Mouse (Mus musculus) T-helper 1 cell (primary cell): ENCODE measurements around the gene Brpf1.

Experiments used
- in situ Hi-C: fragments of 300-600 bp; cut with MboI, MseI; formaldehyde crosslinking; loops from one replicate; pipeline ENCODE4 v1.15.1; 2025; ENCODE audit warnings: high pct_unique_total_duplicates

Gene Brpf1

GRCm38 (mm10) chr6:113352820-113353219, 45.9 kb downstream of the Brpf1 start:
- in situ Hi-C loops: no loop called here

- in situ Hi-C loops: no loop called here
These were observed 46.8 kb downstream of the Brpf1 start for GRCm38 (mm10) chr6:113353696-113354095.

DNA sequence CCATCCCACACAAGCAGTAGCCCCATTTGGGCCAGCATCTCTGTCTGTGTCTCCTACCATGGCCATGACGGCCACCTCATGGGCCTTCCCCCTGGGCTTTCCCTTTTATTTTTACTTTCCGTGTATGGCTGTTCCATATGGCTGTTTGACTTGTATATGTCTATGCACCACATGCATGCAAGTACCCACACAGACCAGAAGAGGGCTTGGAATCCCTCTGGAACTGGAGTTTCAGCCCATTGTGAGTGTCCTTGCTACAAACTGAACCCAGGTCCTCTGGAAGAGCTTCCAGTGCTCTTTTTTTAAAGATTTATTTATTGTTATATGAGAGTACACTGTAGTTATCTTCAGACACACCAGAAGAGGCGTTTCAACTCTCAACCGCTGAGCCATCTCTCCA, 54.5 kb downstream of the Brpf1 start:
- in situ Hi-C loops: no loop called here

DNA sequence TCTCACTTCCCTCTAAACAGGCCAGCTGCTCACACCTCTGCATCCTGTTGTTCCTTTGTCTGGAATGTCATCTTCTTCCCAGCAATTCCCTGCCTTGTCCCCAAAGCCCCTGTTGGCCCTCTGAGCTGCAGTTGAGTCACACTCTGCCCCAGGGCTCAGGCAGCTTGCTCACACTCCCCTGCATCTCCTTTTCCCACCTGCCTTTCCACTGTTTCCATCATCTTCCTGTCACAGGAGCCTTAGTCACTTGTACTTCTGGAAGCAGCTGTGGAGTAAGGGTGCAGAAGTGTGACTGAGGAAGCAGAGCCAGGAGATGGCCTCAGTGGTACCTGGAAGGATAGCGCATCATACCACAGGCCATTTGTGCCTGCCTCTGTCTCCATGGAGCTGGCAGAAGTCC, 55.3 kb downstream of the Brpf1 start:
- in situ Hi-C loops: no loop called here

DNA sequence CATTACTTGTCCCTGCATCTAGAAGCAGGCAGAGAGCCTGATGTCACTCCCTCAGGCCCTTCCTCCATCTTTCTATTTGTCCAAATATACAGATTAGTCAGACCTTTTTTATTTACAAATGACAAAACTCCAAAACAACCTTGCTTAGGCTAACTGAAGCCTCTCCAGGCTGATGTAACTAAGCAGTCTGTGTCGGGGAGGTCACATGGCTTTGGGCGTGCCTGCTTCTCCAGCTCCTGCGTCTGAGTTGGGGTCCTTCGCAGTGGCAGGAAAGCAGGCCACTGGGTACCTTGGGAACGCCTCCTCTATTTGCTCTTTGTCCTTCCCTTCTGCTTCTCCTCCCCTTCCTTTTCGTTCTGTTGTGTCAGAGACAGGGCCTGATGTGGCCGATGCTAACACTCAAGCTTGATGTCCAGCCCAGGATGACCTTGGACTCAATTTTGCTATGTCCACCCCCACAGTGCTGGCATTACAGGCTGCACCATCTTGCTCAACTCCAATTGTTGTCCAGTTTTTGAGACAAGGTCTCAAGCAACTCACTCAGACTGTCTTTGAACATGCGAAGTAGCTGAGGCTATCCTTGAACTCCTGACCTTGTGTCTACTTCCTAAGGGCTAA, 57.7 kb downstream of the Brpf1 start:
- in situ Hi-C loops: no loop called here

GRCm38 (mm10) chr6:113366639-113367038, 59.7 kb downstream of the Brpf1 start:
- in situ Hi-C loops: no loop called here

DNA sequence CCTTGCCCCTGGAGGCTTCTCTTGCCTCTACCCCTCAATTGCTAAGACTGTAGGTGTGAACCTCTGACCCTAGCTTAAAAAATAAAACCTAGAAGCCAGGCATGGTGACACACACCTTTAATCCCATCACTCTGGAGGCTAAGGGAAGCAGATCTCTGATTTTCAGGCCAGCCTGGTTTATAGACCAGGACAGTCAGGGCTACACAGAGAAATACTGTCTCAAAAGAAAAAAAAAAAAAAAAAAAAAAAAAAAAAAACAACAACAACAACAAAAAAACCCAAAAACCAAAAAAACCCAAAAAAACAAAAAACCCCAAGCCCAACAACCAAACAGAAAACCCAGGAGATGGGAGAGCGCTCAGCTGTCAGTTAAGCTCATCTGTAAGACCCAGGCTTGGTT, 60.6 kb downstream of the Brpf1 start:
- in situ Hi-C loops: no loop called here

DNA sequence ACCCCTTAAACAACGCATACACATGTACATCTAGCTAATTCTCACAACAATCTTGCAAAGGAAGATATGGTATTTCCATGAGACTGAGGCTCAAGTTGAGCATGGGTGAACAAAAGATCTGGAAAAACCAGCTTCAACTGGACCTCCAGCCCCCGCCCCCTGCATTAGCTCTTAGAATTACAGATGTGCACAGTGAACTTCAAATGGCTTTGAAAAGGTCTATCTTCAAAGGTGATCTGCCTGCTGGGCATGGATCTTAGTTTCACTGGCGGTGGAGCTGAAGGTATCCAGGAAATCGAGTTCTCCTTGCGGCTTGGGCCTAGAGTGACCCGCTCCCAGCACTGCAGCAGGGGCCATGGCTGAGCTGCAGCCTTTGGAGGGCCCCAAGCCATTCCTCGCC, 61.2 kb downstream of the Brpf1 start:
- in situ Hi-C loops: no loop called here

GRCm38 (mm10) chr6:113368577-113368976, 61.6 kb downstream of the Brpf1 start:
- in situ Hi-C loops: no loop called here

DNA sequence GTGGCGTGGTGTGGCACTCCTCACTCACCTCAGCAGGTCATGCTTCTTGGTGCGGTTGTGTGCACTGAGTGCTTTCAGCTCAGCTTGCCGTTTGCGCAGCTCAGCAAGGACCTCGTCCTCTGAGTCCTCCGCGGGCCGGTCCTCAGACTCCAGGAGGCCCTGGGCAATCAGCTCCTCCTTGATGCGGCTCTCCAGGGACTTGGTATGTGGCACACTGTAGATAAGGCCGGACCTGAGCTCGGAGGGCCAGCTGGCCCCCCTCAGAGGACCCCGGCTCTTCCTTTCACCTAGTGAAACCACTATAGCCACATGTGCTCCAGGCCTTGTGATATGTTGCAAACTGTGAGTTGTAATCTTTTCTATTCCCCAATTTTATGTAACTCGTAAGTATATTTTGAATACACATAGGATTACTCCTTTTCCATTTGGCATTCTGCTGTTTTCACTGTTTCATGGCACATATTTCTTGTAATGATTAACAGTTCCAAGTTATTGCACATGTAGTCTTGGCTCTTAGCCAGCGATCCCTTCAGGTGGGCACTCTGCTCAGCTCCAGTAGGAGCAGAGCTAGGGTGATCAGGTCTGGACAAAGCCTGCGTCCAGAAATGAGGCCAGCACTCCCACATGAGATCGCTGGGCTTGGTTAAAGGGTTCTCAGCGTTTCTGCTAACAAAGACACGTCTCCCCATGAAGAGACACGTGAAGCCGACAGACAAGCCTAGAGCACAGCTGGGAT, 63.4 kb downstream of the Brpf1 start:
- in situ Hi-C loops: no loop called here

GRCm38 (mm10) chr6:113373491-113373890, 66.6 kb downstream of the Brpf1 start:
- in situ Hi-C loops: no loop called here
